Mouse (Mus musculus): ENCODE measurements around the gene Atg9b. TPM values are rescaled to one million over a fixed set of nuclear protein-coding genes. Genes with fewer than 3 reads are reported as not detected.
"Not testable (repeated sequence)": the region's sequence is repeated elsewhere in the genome, so short reads cannot be mapped to it uniquely, and the experiment has no call there.

Gene Atg9b
- total RNA-seq, 2 experiments from 2014 or later: 0.45 to 0.83 TPM

GRCm38 (mm10) chr5:24404594-24405360, 12.8 kb upstream of the Atg9b start:
- DNase-seq: no peak

GRCm38 (mm10) chr5:24401969-24402368, 10.0 kb upstream of the Atg9b start:
- peak; percentile 56 for DNase-seq

- no peak for DNase-seq
Measured at GRCm38 (mm10) chr5:24400911-24401605, 9.1 kb upstream of the Atg9b start.

- DNase-seq: no peak
Measured at GRCm38 (mm10) chr5:24400362-24400761, 8.4 kb upstream of the Atg9b start.

- no peak for DNase-seq
Measured at GRCm38 (mm10) chr5:24399686-24400085, 7.7 kb upstream of the Atg9b start.

- not testable (repeated sequence) for DNase-seq
Measured at GRCm38 (mm10) chr5:24396254-24396653, 4.3 kb upstream of the Atg9b start.

GRCm38 (mm10) chr5:24394165-24394894, 2.4 kb upstream of the Atg9b start:
- DNase-seq: peak; percentile 95

- DNase-seq: peak; percentile 90
Measured at GRCm38 (mm10) chr5:24393392-24393997, 1.6 kb upstream of the Atg9b start, which contains the start of gene Abcb8. Gene Abcb8 (plus strand): TSS chr5:24393663.

GRCm38 (mm10) chr5:24392724-24393123, 781 bp upstream of the Atg9b start:
- no peak for DNase-seq

- no peak for DNase-seq
Measured at GRCm38 (mm10) chr5:24389658-24390020, 2.3 kb downstream of the Atg9b start.

- DNase-seq: peak; percentile 49
Measured at GRCm38 (mm10) chr5:24389011-24389657, 2.8 kb downstream of the Atg9b start.

GRCm38 (mm10) chr5:24388246-24388915, 3.6 kb downstream of the Atg9b start:
- DNase-seq: no peak

- peak; percentile 77 for DNase-seq
Measured at GRCm38 (mm10) chr5:24387264-24388241, 4.4 kb downstream of the Atg9b start.

GRCm38 (mm10) chr5:24385887-24386550, 5.9 kb downstream of the Atg9b start:
- no peak for DNase-seq

GRCm38 (mm10) chr5:24385374-24385773, 6.6 kb downstream of the Atg9b start:
- DNase-seq: no peak

GRCm38 (mm10) chr5:24384407-24384806, 7.5 kb downstream of the Atg9b start:
- peak; percentile 63 for DNase-seq

GRCm38 (mm10) chr5:24383026-24383859, 8.7 kb downstream of the Atg9b start:
- peak; percentile 95 for DNase-seq

- no peak for DNase-seq
Measured at GRCm38 (mm10) chr5:24381988-24382387, 10.0 kb downstream of the Atg9b start.

GRCm38 (mm10) chr5:24381486-24381885, 10.5 kb downstream of the Atg9b start:
- DNase-seq: no peak
